Mouse (Mus musculus): ENCODE measurements around the gene Rbm38.

DNA sequence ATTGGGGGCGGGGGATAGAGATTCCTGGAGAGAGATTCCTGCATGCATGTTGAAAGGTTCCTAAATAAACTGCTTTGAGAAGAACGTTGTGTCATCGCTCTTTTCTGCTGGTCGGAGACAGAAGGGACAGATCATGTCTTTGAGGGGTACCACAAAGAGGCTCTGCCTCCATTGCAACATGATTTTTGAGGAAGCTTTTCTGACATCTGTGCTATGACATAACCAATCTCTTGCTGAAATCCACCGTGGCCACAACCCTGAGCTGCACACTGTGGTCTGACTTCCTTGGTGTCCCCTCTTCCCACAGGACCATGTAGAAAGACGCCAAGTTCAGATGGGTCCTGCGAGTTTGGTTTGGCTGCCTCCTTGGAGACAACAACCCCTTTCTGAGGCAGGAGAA lies 52.6 kb downstream of the Rbm38 start:
- TF ChIP-seq POLR2A (IDR thresholded peaks at IDR 0.05; ENCODE audit: borderline replicate concordance, extremely low read depth, low read depth, low read length) (no peak), CTCF (IDR thresholded peaks at IDR 0.05; ENCODE audit: insufficient read depth, low read length) (no peak)
